Mouse (Mus musculus): ENCODE measurements around the gene Lyplal1.

- TF ChIP-seq POLR2A (IDR thresholded peaks at IDR 0.05; ENCODE audit: borderline replicate concordance, extremely low read depth, insufficient read depth, insufficient read length, poor library complexity, severe bottlenecking) (no peak), CTCF (IDR thresholded peaks at IDR 0.05; ENCODE audit: borderline replicate concordance, extremely low read depth, insufficient read depth, insufficient read length) (no peak)
Measured at GRCm38 (mm10) chr1:186053280-186054043, 63.6 kb downstream of the Lyplal1 start.

Data from brain, embryonic 14.5 days (tissue).